Mouse (Mus musculus) mesoderm, embryonic 11.5 days (tissue): ENCODE data around the gene Ndufs5.

ENCODE experiments used
- DNase-seq: peaks from one replicate; pipeline ENCODE4 v3.0.0-alpha.2; 2012; ENCODE audit warnings: low read depth, low spot score

Gene Ndufs5

DNA sequence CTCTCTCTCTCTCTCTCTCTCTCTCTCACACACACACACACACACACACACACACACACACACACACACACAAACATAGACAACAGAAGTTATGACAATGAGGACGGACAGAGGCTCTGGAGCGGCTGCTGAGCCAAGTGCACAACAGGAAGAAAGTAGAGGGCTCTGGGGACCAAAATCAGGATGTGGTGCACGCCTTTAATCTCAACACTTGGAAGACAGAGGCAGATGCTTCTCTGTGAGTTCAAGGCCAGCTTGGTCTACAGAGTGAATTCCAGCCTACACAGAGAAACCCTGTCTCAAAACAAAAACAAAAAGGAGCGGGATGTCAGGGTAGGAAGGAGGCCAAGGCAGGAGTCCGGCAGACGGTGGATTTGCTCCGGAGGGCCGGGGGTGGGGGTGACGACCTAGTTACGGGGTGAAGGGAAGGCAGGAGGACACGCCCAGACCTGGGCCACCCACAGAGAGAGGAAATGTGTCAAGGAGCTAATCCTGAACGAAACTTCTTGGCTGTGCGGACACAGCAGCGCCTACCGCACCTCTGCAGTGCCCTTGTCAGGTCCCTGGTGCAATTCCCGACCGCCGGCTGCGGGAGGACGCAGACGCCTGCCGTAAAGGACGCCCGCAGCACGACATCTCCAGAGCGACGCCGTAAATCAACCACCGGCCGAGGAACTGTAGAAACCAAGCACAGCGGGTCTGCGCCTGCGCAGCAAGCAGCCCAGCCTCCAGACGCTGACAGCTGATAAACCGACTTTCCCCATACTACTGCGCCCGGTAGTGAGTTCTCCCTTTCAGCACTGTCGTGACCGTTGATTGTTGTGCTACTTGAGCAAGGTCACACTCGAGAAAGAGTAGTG lies at the start of gene Ndufs5:
Gene Ndufs5, minus strand, starts transcription at position 629 of the 860 bp plus-strand sequence.
- DNase-seq: peak; percentile 98

DNA sequence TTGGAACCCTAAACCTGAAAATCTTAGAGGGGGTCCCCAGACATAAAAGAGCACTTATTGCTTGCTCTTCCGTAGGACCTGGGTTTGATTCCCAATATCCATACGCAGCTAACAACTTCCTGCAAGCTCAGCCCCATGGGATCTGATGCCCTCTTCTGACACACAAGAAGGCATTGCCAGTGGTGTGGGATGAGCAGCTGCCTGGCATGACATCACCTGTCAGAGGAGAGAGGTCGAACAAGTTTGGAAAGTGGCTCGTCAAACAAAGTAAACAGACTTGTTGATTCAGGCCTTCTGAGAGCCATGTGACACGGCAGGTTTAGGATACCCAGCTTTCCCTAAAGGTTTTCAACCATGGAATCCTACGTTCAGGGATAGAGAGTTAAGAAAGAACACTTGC lies 47.1 kb upstream of the Ndufs5 start:
- DNase-seq: no peak

DNA sequence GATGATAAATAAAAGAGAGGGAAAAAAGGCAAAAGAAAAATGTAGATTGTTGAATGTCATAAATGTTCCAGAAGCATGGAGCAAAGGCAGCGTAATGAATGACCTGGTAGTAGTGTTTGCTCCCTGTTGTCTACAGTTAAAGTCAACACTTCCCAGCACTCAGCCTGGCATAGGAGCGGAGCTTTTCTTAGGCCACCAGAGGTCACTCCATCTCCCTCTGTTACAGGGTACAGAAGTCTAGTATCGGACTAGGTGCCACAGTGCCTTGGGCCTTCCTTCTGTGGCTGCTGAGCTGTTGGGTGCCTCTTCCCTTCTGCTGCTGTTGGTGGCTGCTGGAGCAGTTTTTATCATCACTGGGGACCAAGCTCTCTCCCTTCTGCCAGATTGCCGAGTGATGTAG lies 40.3 kb upstream of the Ndufs5 start:
- no peak for DNase-seq

DNA sequence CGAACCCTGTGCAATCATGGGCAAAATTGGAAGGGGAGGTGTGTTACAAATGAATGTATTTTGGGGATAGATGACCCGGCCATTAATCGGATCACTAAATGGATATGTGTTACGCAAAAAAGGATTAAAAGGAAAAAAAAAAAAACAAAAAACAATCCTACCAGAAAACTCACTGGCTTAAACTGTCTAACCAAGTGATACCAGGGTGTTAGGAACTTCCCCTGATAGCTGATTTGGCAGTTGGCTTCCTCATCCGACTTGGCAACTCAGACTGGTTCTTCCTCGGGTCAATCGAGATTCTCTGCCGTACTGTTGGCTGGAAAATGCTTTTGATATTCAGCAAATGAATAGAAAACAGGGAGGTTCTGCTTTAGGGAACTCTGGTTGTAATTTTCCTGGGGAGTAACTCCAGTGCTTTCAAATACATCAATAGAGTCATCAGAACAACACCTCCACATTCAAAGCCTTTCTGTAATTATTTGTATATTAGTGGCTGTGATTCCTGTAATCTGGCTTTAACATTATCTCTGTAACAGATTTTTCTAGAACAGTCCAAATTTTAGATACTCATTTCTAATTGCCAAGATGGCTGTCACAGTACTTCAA lies 32.8 kb upstream of the Ndufs5 start:
- DNase-seq: no peak

- peak; percentile 97 for DNase-seq
Observed at GRCm38 (mm10) chr4:123750152-123750651, 32.2 kb upstream of the Ndufs5 start, which contains the start of gene Akirin1. Gene Akirin1 (minus strand): TSS chr4:123750345.

- DNase-seq: peak; percentile 21
Observed at GRCm38 (mm10) chr4:123749484-123750130, 31.6 kb upstream of the Ndufs5 start.

DNA sequence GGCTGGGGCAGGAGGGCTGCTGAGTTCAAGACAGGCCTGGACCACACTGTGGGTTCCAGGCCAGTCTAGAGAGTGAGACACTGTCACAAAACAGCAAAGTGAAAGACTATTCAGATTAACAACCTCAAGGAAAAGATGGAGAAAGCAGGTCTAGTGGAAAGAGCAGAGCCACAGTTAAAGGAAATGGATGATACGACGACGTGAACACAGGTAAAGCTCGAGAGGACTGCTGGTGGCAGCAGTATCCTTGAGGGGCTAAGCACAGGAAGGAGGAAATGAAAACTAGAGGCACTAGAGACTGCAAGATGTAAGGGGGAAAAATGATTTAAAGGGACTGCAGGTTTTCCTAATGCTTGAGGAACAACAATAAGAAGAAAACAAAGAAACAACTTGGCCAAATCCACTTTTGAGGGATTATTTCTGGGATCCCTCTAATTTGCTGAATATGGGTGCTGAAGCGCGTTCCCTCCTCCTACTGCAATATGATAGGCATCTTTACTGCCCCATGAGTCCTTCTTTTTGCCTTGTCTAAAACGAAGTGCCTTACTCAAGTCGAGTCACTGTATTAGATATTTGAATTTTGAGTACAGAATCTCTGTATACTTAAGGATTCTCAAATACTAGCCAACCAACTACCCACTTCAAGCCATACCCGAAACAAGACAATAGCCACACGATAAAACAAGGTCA lies 30.9 kb upstream of the Ndufs5 start:
- DNase-seq: no peak

- no peak for DNase-seq
Observed at GRCm38 (mm10) chr4:123745221-123745775, 27.3 kb upstream of the Ndufs5 start.

- DNase-seq: no peak
Observed at GRCm38 (mm10) chr4:123742891-123743290, 24.9 kb upstream of the Ndufs5 start.

DNA sequence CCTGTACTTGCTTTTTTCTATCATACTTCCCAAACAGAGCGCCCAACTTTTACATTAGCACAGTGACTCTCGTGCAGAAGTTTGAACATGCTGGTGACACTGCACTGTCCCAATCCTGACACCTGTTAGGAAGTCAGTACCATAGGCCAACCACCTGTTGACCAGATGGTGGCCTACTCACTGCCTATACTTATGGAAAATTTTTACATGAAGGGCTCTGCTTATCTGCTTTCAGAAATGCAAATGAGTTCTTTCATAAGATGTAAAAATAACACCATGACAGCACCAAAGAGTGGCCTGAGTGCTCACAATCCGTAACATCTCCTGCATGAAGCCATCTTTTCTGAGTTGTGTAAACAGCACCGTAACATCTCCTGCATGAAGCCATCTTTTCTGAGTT lies 20.7 kb upstream of the Ndufs5 start:
- no peak for DNase-seq

GRCm38 (mm10) chr4:123733532-123733931 lies 15.5 kb upstream of the Ndufs5 start:
- DNase-seq: no peak

DNA sequence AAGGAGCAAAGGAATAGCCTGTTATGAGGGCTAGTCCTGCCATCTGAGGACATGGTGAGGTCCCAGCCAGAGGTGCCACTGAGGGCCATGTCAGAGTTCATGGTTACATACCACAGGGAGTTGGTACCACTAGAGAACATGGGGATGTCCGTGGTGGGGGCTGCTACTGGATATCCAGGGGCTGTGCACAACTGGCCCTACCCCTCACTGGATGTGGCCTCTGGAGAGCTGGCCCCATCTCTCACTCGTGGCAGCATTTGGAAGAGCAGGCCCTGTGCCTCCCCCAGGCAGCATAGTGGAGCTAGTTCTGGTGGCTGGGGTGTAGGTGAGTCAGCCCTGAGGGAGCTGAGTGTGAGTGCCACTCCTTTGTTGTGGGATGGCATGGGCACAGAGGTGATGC lies 14.9 kb upstream of the Ndufs5 start:
- no peak for DNase-seq

- no peak for DNase-seq
Observed at GRCm38 (mm10) chr4:123732163-123732910, 14.3 kb upstream of the Ndufs5 start.

DNA sequence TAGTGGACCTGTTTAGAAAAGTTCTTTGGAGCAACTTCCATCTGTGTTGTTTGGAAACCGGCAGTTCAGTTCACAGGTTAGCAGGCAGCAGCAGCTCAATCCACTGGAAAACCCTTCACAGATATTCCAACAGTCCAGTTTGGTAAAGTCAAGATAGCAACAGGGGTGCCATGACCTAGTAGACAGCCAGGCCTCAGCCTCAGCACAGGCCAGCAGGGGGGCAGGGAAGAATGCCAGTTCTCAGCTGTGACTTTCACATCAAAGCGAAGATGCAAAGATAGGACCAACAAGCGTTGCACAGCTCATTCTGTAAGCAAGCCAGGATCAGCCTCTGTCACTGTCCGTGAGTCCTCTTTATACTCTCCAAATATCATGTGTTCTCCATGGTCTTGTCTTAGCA lies 3.8 kb upstream of the Ndufs5 start:
- no peak for DNase-seq

DNA sequence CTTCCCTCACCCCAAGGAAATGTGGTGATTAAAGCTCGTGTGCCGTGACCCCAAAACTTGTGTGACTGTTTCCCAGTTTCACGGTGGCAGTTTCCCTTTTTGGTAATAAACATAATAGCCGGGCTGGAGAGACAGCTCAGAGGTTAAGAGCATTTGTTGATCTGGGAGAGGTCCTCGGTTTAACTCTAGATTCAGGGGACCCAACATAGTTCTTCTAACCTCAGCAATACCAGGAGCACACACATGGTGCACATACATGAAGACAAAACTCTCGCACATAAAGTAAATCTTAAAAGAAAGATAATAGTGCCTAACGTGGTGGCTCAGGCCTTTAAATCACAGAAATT lies 405 bp upstream of the Ndufs5 start:
- DNase-seq: no peak

DNA sequence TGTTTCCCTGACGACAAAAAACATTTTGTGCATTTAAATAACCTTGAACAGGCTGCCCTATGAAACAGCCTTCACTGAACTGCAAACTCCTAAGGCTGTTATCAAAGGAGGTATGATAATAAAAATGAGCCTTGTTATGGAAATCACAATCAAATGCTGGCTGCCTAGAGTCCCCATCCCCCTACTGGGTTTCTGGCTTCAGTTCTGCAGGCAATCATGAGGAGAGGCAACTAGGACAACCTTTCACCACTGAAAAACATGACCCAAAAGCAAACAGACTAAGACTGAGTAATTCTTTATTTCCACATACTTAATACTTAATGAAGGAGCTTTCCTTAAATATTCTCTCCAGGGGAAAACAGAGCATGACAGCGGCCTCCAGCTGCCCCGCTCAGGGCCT lies 5.6 kb downstream of the Ndufs5 start:
- no peak for DNase-seq

GRCm38 (mm10) chr4:123707340-123707739 lies 10.7 kb downstream of the Ndufs5 start:
- DNase-seq: no peak

GRCm38 (mm10) chr4:123705340-123705739 lies 12.7 kb downstream of the Ndufs5 start:
- DNase-seq: no peak

- DNase-seq: no peak
Observed at GRCm38 (mm10) chr4:123693384-123693783, 24.6 kb downstream of the Ndufs5 start.

DNA sequence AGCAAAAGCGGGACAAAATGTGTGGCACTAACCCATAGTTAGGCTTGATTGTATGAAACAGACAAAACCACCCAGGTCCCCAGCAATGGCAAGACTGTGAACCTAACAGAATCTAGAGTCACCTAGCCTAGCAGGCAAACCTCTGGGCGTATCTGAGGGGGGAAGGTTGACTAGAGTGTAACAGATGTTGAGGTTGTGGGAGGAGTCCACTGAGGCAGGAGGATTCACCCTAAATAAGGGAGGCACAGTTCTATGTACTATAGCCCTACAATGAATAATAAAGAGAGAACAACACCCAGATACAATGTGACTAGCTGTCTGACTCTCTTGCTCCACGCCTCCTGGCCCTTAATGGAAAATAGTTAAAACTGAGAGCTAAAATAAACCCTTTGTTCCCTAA lies 25.9 kb downstream of the Ndufs5 start:
- no peak for DNase-seq

DNA sequence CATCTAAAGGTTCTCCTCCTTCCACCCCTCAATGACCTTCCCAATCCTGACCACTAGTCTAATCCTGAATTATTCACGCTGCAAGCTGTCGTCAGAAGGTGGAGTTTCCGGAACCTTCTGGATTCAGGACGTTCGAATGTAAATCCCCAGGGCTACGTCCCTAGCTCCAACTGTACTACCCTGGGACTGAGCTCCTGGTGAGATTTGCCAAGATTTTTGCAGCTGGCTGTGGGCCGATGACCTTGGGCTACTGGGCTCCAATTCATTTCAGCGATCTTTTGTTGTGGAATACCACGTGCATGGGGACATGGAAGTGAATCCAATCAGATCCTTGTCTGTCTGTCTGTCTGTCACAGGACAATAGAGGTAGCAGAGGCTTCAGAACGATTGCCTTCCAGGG lies 27.7 kb downstream of the Ndufs5 start:
- no peak for DNase-seq
